Mouse (Mus musculus) layer of hippocampus, adult 9-10 months (tissue): ENCODE results near the gene Tor1a.
"Not testable (repeated sequence)": the region's sequence is repeated elsewhere in the genome, so short reads cannot be mapped to it uniquely, and the experiment has no call there.

Experiments
- DNase-seq: peaks from one replicate; pipeline ENCODE4 v3.0.0; 2022; ENCODE audit warnings: low spot score

Gene Tor1a

GRCm38 (mm10) chr2:30952824-30953490, 14.8 kb downstream of the Tor1a start, which contains the start of gene Tor1b:
Tor1b (plus strand) TSS chr2:30952959.
- no peak for DNase-seq

DNA sequence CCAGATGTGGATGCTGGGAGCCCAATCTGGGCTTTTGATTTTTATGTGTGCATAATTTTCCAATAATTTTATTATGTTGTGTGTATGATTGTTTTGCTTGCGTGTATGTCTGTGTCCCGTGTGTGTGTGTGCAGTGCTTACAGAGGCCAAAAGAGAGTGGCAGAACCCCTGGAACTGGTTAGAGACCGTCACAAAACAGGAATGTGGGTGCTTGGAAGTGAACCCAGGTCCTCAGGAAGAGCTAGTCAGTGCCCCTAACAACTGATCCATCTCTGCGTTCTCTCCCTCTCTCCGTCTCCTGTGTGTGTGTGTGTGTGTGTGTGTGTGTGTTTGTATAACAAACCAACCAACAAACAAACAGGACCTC, 15.3 kb downstream of the Tor1a start:
- no peak for DNase-seq

DNA sequence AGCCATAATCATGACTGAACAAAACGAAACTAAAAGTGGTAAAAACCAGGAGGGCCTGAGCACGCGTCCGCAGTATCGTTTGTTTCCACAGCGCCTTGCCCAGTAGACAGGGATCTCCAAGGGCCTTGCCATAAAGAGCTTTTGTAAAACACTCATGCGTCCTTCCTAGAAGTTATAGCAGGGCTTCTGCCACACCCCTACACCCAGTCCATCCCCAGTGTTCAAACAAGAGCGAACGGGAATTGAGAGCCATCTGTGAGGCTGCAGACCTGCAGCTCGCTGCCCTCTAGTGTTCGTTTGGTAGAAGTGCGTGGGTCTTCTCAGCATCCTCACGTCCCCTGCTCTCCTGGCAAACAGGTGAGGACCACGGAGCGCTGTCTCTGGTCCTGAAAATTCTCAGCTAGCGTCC, 25.1 kb downstream of the Tor1a start:
- no peak for DNase-seq

GRCm38 (mm10) chr2:30942116-30942515, 25.6 kb downstream of the Tor1a start:
- DNase-seq = not testable (repeated sequence)

- no peak for DNase-seq
Observed at GRCm38 (mm10) chr2:30941586-30941985, 26.1 kb downstream of the Tor1a start.

DNA sequence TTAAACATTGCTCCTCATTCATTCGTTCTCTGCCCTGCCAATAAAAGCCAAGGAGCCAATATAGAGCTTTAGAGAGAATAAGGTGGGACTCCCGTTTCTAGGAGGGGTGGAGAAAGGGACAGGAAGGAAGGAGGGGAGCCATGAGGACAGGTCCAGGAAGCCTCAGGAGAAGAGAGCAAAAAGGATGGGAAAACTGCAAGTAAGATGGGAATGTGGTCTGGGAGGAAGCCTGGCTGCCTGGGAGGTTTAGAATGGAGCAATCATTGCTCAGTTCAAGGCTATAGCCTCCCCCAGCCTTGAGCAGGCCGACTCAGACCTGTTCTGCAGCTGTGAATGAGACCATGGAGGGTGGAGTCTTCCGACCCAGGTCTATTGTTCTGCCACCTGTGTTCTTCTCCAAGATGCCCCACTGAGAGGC, 29.1 kb downstream of the Tor1a start:
- no peak for DNase-seq

DNA sequence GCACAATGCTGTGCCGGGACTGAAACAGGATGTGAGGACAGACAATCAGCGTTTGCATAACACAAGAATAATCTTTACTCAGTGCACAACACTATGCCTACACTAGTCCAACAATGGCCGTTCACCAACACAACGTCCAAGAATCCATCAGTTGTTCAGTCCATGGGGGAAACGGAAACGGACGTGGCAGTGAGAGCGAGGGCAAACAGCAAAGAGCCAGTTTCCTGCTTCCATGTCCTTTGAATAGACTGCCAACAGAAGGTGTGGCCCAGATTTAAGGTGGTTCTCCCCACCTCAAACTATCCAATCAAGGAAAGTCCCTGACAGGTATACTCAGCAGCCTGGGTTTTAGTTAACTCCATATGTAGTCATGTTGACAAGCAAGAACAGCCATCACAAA, 30.0 kb downstream of the Tor1a start:
- DNase-seq = no peak

GRCm38 (mm10) chr2:30936808-30937207, 30.9 kb downstream of the Tor1a start:
- no peak for DNase-seq

DNA sequence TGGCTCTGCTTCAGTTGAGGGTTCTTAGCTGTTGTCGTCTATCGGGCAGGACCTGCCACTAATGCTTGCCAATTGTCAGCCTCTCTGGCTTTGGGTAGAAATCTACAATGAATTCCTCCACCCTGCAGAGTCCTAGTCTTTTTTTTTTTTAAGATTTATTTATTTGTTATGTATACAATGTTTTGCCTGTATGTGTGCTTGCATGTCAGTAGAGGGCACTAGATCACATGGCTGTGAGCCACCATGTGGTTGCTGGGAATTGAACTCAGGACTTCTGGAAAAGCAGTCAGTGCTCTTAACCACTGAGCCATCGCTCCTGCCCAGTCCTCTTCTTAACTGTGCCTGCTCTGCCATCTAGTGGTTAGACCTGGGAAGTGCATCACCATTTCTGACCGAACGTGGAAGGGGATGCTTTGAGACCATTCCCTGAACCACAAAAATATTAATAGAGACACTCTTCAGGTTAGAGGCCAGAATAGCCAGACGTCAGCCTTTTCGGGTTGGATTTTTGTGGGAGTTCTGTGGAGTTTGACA, 33.7 kb downstream of the Tor1a start:
- DNase-seq = peak; percentile 73

GRCm38 (mm10) chr2:30933032-30933431, 34.7 kb downstream of the Tor1a start:
- DNase-seq = no peak

GRCm38 (mm10) chr2:30931922-30932321, 35.8 kb downstream of the Tor1a start:
- no peak for DNase-seq

- DNase-seq = not testable (repeated sequence)
Observed at GRCm38 (mm10) chr2:30930846-30931245, 36.9 kb downstream of the Tor1a start.

- DNase-seq = no peak
Observed at GRCm38 (mm10) chr2:30929483-30930045, 38.2 kb downstream of the Tor1a start, which contains the start of gene Ptges. Ptges (minus strand) TSS chr2:30929863.

- no peak for DNase-seq
Observed at GRCm38 (mm10) chr2:30928893-30929482, 38.7 kb downstream of the Tor1a start.

DNA sequence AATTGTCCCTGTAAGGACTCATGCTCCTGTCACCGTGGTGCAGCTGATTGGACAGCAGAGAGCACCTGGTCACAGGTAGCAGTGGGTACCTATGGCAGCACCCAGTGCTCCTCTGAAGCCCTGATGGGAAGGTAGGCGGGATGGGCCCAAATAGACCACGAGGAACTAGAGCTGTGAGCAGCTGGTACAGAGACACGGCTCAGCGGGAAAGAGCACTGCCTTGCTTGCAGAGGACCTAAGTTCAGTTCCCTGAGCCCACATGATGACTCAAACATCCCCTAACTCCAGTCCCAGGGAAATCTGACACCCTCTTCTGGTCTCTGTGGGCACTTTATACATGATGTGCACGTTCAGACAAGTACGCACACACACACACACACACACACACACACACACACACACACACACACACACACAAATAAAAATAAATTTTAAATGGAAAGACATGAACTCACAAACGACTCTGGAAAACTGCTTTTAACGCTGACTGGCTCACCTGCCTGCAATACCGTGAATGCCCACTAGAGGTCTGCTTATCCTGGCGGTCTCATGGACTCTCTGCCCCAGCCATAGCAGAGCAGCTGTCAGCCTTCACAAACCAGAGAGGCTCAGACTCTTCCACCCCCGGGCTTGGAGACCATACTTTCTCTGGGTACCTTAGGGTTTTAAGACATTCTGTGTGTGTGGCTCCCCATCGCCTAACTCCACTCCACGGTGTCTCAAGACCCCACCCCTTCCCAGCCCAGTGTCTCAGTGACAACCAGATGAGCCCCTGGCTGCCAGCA, 39.7 kb downstream of the Tor1a start:
- no peak for DNase-seq

DNA sequence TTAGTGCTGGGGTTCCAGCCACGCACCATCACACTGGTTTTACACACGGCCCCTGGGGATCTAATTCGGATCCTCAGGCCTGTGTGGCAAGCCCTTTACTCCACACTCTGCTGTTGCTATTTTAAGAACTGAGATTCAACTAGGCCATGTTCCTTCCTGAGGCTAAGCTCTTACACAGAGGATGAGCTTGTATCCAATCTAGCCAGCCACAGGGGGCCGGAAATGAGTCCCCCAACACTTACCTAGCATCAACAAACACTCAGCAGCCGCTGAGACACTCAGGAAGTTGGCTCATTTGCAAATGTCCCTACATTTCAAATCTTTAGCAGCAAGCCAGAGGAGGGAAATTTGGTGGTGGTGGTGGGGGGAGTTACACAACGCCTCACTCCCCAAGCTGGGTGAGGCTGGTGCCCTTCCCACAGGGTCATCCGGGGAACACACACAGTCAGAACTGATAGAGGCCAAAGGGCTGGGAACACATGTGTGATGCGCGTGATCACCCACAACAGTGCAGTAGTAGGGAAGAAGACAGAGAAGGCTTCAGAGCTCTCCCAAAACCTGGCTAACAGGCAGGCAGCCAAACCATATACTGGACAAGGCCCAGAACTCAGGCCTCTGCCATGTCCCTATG, 40.5 kb downstream of the Tor1a start:
- no peak for DNase-seq

DNA sequence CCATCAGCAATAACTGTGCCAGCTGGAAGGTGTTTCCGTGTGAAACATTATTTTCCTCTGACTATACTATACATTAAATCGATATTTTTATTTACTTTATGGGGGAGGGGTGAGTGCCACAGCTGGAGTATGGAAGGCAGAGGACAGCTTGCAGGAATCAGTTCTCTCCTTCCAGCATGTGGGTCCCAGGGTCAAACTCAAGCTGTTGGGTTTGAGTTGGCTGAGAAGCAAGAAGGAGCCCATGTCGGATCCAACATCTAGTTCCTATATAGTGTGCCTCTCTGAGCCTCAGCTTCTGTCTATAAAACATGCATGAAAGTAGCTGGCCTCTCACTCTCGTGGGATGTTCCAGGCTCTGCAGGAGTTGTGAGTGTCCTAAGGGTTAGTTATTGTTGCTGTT, 41.4 kb downstream of the Tor1a start:
- no peak for DNase-seq

GRCm38 (mm10) chr2:30925181-30925580, 42.6 kb downstream of the Tor1a start:
- no peak for DNase-seq

- DNase-seq = no peak
Observed at GRCm38 (mm10) chr2:30923099-30923498, 44.6 kb downstream of the Tor1a start.

DNA sequence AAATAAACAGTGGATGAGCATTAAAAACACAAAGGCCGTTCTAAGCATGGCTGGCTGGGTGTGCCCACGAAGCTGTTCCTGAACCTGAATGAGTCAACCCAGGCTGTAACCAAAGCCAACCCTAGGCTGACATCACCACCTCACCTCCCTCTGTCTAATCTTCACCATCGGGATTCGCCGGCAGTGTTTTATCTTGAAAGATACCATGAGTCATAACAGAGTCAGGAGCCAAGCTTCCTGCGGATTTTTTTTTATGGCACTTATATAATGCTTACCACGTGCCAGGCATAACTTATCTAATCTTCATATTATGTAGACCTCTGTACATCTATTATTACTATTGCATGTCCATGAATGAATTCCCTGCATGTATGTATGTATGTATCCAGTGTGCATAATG, 47.5 kb downstream of the Tor1a start:
- no peak for DNase-seq

DNA sequence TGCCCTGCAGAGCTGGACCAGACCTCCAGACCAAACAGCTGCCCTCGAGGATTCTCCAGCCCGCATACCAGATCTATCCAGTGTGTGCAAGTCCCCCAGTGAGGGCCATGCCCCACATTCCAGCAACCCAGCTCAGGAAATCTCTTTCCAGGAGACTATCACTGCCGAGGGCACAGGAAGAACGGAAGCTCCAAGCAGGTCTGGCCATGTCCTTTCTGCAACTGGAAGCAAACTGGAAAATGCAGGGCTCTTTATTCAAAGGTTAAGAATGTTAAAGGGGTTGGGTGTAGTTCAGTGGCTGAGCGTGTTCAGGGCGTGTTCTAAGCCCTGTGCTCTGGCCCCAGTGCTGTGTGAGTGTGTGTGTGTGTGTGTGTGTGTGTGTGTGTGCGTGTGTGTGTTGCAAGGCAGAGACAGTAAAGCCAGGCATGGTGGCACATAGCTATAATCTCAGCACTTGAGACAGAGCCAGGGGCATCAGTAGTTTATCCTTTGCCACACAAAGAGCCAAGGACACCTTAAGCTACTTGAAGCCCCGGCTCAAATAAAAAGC, 48.9 kb downstream of the Tor1a start:
- DNase-seq = no peak

- no peak for DNase-seq
Observed at GRCm38 (mm10) chr2:30918126-30918525, 49.6 kb downstream of the Tor1a start.
